Mouse (Mus musculus): ENCODE data around the gene Pitpnc1.

Gene Pitpnc1

GRCm38 (mm10) chr11:107334849-107335484, 135.5 kb downstream of the Pitpnc1 start:
- DNase-seq (ENCODE audit: inconsistent age in 2 of 2, low spot score in 1 of 2): peak in 1 of 2 experiments; percentile 63

- DNase-seq (ENCODE audit: inconsistent age in 2 of 2, low spot score in 1 of 2): no peak
These were observed 137.6 kb downstream of the Pitpnc1 start for GRCm38 (mm10) chr11:107332905-107333304.

DNA sequence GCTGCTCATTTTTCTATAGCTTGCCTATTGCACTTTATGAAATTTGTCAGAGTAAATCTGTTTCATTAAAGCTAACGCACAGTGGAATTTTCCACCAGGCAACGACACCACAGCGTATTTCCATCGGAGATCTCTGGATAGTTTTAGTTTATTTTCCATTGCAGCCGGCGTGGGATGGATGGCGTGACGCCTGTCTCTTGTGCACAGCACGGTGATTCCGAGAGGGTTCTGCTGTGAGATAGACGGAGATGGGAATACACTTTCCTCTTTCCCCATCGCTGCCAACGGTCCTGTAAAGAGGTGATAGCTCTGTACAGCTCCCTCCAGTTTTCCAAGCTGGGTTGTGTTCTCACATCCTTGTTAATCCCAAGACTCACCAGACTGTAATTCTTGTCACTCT, 138.2 kb downstream of the Pitpnc1 start:
- DNase-seq (ENCODE audit: inconsistent age in 2 of 2, low spot score in 1 of 2): no peak

DNA sequence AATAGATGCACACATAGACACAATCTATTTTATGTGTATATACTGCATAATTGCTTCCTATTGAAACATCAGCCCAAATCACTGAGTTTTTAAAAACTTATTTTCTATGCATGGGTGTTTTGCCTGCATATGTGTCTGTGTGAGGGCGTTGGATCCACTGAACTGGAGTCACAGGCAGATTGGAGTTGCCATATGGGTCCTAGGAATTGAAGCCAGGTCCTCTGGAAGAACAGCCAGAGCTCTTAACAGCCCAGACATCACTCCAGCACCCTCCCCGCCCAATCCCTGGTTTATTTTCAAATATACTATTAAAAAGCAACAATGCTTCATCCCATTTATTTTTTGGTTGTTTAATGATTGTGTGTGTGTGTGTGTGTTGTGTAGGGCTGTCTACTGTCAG, 139.1 kb downstream of the Pitpnc1 start:
- no peak for DNase-seq (ENCODE audit: inconsistent age in 2 of 2, low spot score in 1 of 2)

DNA sequence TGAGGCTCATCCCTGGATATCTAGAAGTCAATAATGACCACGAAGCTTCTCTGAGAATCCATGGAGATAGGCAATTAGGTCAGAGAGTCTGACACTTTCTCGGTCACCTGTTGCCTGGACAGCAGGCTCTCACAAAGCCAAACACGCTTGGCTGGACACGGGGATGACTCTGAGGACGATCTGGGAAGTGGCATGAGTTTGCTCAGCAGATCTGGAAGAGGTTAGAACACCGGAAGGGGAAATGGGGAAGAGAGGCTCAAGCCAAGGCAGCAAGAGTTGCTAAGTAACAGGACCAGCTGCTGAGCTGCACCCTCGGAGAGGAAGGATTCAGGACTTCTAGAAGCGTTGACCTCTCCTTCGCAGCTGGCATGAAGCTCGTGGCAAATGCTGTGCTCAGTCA, 143.2 kb downstream of the Pitpnc1 start:
- no peak for DNase-seq (ENCODE audit: inconsistent age in 2 of 2, low spot score in 1 of 2)

DNA sequence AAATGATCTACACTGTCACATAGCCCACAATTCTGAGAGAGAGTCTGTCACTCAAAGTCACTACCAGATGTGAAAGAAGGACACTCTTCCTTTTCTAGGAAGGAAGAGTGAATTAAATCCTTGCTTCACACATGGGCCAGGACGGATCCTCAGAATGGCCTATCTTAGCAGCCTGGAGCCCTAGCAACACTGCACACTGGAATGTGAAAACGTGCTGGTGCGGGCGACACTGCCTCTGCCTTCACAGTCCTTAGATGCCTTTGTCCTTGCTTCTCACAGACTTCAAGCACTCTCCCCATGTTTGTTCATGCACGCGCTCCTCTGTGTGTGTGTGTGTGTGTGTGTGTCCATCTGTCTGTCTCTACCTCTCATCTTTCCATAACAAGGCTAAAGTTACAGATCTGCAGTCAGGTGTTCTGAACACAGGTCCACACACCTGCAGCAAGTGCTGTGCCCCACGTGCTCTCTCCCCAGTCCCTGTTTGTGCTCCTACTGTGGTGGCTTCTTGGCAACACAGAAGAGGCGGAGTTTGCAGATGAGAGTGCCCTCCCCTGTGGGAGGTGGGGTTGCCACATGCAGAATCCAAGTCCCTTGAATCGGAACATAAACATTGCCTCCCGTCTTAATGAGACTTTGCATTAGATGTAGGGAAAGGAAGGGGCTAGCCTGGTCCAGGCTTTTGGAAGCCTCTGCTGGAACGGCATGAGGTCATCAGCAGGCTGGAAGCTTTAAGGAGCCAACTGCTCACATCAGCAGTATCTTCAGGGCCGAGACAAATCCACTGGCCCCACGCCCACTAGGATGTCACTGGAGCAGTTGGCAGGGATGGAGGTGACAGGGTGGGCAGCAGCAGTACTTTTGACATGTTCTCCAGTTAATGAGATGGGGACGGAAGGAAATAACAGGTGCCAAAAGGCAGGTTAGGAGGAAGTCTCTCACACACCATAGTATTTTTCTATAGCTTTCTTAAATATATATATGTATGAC, 144.5 kb downstream of the Pitpnc1 start:
- no peak for DNase-seq (ENCODE audit: inconsistent age in 2 of 2, low spot score in 1 of 2)

DNA sequence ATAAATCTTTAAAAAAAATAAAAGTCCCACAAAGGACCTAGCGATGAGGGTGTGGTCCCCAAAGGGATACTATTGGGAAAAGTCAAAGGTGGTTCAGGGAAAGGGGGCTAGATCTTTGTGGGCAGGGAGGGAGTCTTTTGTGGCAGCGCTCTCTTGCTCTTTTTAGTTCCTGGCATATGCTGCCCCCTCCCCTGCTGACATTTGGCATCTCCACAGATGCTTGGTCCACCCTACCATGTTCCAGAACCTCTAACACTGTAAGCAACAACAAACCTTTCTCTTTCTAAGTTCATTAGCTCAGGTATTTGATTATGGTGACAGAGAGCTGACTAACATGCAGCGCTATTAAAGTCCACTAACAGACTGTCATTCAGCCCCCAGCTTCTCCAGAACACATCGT, 145.3 kb downstream of the Pitpnc1 start:
- no peak for DNase-seq (ENCODE audit: inconsistent age in 2 of 2, low spot score in 1 of 2)

DNA sequence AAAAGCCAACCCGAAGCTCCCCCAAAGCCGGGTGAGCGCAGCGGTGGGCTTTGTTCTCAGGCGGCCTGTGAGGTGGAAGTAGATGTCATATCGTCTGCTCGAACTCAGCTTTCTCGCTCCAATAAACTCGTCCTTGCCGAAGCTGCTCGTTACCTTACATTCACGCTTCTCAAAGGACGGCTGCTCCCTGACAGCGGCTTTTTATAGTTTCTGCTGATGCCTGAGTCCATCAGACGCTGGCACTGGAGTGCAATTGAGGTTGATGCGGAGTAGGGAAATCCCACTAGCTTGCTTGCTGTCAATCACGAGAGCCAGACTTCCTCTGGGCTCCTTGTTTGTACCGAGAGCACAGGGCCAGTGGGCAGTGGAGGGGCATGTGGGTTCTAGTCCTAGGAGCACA, 147.3 kb downstream of the Pitpnc1 start:
- DNase-seq (ENCODE audit: inconsistent age in 2 of 2, low spot score in 1 of 2): no peak

- no peak for DNase-seq (ENCODE audit: inconsistent age in 2 of 2, low spot score in 1 of 2)
These were observed 148.3 kb downstream of the Pitpnc1 start for GRCm38 (mm10) chr11:107322226-107322625.

DNA sequence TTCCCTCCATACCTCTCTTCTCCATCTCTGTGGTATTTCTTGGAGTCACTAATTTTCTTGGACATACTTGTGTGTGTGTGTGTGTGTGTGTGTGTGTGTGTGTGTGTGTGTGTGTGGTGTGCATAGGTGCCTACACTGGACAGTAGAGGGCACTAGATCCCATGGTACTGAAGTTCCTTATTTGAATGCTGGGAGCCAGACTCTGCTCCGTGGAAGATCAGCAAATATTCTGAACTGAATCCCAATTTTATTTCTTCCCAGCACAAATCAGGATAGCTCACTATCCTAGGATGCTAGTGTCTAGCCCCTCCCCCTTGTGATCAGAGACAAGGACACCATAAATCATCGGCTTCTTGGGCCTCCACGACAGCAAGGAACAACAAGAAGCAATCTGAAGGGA, 148.7 kb downstream of the Pitpnc1 start:
- DNase-seq (ENCODE audit: inconsistent age in 2 of 2, low spot score in 1 of 2): no peak

DNA sequence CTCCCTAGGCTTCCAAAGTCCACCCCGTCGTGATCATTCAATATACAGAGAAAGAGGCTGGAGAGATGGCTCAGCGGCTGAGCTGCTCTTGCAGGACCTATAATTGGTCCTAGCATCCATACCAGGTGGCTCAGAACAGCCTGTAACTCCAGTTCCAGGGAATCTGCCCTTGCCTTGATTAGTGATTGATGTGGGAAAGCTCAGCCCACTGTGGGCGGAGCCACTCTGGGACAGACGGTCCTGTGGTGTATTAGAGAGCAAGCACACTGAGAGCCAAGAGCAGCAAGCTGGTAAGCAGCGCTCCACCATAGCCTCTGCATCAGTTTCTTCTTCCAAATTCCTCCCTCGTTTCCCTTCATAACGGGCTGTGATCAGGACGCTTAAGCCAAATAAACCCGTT, 150.6 kb downstream of the Pitpnc1 start:
- peak in 1 of 2 experiments; percentile 27 for DNase-seq (ENCODE audit: inconsistent age in 2 of 2, low spot score in 1 of 2)

GRCm38 (mm10) chr11:107317653-107318281, 152.7 kb downstream of the Pitpnc1 start:
- peak in 1 of 2 experiments; percentile 22 for DNase-seq (ENCODE audit: inconsistent age in 2 of 2, low spot score in 1 of 2)

- no peak for DNase-seq (ENCODE audit: inconsistent age in 2 of 2, low spot score in 1 of 2)
These were observed 155.0 kb downstream of the Pitpnc1 start for GRCm38 (mm10) chr11:107315475-107315874.

- no peak for DNase-seq (ENCODE audit: inconsistent age in 2 of 2, low spot score in 1 of 2)
These were observed 160.0 kb downstream of the Pitpnc1 start for GRCm38 (mm10) chr11:107310338-107311121.

- no peak for DNase-seq (ENCODE audit: inconsistent age in 2 of 2, low spot score in 1 of 2)
These were observed 164.3 kb downstream of the Pitpnc1 start for GRCm38 (mm10) chr11:107306170-107306569.

GRCm38 (mm10) chr11:107302141-107302540, 168.4 kb downstream of the Pitpnc1 start:
- no peak for DNase-seq (ENCODE audit: inconsistent age in 2 of 2, low spot score in 1 of 2)

- no peak for DNase-seq (ENCODE audit: inconsistent age in 2 of 2, low spot score in 1 of 2)
These were observed 170.3 kb downstream of the Pitpnc1 start for GRCm38 (mm10) chr11:107300235-107300634.

DNA sequence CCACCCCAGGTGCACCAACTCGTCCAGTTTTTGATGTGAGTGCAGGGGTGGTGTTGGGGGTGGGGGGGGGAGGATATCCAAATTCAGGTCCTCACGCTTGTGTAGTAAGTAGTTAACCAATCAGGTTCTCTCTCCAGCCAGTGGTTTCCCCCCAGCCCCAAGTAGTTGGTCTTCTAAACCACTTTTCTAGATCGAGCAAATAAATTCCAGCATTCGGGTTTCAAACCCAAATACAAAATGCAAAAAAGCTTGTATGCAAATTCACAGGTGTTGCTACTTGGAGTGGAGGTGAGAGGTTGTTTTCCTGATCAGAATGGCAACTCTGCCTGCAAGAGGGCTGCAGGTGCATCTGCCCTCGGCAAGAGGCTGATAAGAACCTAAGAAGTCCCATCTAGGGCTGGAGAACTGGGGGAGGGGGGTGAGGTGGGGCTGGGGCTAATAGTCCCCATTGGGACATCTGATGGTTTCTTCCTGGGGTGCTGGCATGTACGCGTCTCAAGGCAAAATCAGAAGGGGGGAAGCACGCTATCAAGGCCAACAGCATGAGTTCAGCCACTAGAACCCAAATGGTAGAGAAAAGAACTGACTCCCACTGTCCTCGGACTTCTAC, 170.9 kb downstream of the Pitpnc1 start:
- no peak for DNase-seq (ENCODE audit: inconsistent age in 2 of 2, low spot score in 1 of 2)

DNA sequence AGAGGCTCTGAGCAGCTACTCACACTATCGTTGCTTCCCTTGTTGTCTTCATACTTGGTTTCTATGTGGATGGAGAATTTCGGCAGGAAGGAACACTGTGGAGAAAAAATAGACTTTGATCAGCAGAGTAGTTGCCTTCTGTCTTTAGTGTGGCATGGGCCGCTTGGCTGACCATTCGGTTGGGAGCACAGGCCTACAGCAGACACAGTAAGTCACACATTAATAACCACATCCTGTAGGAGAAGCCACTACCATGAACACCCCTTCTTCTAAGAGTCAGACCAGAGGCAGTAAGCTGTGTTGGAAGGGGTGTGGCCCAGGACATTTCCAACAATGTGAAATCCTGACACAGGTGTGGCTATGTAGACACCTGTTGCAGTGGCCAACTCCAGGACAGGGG, 174.3 kb downstream of the Pitpnc1 start:
- no peak for DNase-seq (ENCODE audit: inconsistent age in 2 of 2, low spot score in 1 of 2)

- no peak for DNase-seq (ENCODE audit: inconsistent age in 2 of 2, low spot score in 1 of 2)
These were observed 178.5 kb downstream of the Pitpnc1 start for GRCm38 (mm10) chr11:107292036-107292435.

- no peak for DNase-seq (ENCODE audit: inconsistent age in 2 of 2, low spot score in 1 of 2)
These were observed 182.3 kb downstream of the Pitpnc1 start for GRCm38 (mm10) chr11:107288186-107288563.

Measured in adrenal gland, adult (tissue).